Mouse (Mus musculus): ENCODE measurements at regions not wholly inside any gene's neighbourhood (a gene's known extent, or its start where the extent isn't known, plus 50 kb on each side); places are given as distances from the start of the nearest gene placed in this dataset.

DNA sequence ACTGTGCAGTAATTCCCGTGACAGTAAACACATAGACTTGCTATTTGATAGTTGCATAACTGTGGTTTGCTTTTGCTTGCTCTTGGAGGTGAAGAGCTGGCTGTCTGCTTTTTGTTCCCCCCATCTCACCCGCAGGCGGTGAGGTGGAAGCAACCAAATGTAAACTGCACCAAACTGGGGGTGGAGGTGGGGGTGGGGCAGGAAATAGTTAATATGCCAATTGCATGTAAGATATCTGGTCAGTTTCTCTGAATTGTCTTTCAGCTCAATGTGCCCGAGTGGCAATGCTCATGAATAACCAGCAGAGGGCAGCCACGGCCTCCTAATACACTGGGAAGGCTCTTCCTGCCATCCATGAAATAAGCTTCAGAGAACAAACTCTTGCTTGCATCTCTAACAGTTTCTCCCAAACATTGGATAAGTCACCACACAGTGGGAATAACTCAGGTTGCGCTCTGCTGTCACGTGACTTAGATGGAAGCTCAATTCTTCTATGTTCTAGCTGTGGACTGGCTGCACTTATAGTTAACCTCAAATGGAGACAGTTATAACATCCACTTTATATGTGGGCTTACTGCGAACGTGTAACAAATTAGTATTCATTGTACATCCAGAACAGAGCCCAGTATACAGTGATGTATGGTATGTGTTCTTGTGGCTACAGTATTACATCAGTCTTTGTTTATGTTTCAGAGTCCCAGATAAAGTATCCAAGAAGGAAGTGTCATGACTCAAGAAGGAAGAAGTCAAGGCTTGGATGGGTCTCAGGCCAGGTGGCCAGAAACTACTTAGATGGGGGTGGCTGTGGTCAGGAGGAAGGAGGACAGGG lies 62.0 kb upstream of the Egflam start:
- WGBS = 29% methylated on average over 9 of the region's 9 CpGs
- no peak overlapping the region for H3K27ac ChIP-seq (ENCODE audit: low read depth, low read length)
- peak; percentile 90 for ATAC-seq
- H3K4me2 ChIP-seq (ENCODE audit: low read length) = no peak overlapping the region
- no peak overlapping the region for H3K4me3 ChIP-seq (ENCODE audit: low read length)
- no peaks in the 10 kb centered on the region for H3K4me1 ChIP-seq (ENCODE audit: control insufficient read depth, insufficient read depth, low read depth, low read length)
- no peaks in the 10 kb centered on the region for H3K27me3 ChIP-seq (replicated peaks; ENCODE audit: control insufficient read depth, insufficient read depth, low read length)
- no peaks in the 10 kb centered on the region for H3K36me3 ChIP-seq (ENCODE audit: control insufficient read depth, insufficient read depth, low read length)
- H3K9me3 ChIP-seq (ENCODE audit: control insufficient read depth, low read length) = no peaks in the 10 kb centered on the region
- H3K9ac ChIP-seq (ENCODE audit: low read depth, low read length) = no peak overlapping the region

DNA sequence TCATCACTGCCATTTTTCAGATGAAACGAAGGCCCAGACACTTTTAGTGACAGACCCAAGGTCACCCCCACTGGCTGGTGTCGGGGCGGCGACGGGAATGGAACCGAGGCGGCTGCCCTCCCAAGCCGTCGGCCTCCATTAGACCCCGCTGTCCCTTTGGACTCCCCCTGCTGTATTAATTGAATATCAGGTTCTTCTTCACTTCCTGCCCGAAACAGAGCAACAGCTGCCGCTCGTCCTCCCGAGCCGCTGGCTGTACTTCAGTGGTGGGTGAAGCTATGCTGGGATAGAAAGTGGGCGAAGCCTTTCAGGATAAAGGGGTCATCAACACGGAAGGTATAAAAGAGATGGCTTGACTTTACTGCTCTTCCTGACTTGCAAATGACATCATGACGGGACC lies 64.4 kb upstream of the Egflam start:
- Histone ChIP-seq H3K4me2 (ENCODE audit: low read length) (no peak overlapping the region), H3K4me1 (ENCODE audit: control insufficient read depth, insufficient read depth, low read depth, low read length) (no peaks in the 10 kb centered on the region), H3K36me3 (ENCODE audit: control insufficient read depth, insufficient read depth, low read length) (no peaks in the 10 kb centered on the region), H3K27ac (ENCODE audit: low read depth, low read length) (no peak overlapping the region), H3K9me3 (ENCODE audit: control insufficient read depth, low read length) (no peaks in the 10 kb centered on the region), H3K4me3 (ENCODE audit: low read length) (no peak overlapping the region), H3K27me3 (replicated peaks; ENCODE audit: control insufficient read depth, insufficient read depth, low read length) (no peaks in the 10 kb centered on the region), H3K9ac (ENCODE audit: low read depth, low read length) (no peak overlapping the region)
- no peak for ATAC-seq
- 86% methylated on average over 18 of the region's 18 CpGs for WGBS

DNA sequence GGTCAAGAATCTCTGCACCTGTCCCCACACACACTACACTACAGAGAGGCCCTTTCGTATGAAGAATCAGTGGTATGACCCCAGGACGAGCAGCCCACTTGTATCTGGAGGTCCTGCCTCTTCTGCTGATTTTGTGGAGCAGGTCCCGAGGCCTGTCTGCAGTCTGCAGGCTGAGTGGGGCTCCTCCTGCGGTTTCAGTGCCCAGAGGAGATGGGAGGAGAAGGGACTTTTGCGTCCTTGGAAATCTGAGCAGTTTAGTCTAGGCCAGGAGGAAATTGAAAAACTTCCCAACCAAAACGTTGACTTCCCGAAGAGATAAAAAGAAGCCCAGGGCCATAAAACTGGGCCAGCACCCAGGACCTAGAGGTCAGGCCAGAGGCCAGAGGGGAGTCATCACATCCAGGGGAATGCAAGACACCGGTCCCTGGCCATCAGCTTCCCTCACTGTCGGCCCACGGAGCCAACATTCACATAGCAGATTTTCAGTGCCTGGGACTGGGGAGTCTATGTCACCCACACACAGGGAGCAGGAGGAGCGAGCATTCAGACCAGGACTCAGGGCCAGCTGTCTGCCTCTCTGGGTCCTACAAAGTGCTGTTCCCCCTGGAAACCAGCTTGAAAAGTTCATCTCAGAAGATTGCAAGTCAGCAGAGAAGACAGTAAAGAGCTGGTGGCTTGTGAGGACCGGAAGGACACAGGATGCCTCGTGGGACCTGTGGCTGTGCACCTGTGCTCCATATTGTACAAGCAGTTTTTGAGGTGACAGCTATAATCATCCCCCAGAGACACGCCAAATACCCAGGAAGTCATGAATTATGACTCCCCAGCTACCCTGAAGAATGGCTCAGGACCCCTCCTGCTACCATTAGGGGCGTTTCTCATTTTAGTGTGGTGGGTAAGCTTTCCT lies 65.5 kb upstream of the Egflam start:
- H3K4me3 ChIP-seq (ENCODE audit: low read length) = no peak overlapping the region
- H3K36me3 ChIP-seq (ENCODE audit: control insufficient read depth, insufficient read depth, low read length) = no peaks in the 10 kb centered on the region
- H3K9me3 ChIP-seq (ENCODE audit: control insufficient read depth, low read length) = no peaks in the 10 kb centered on the region
- no peaks in the 10 kb centered on the region for H3K27me3 ChIP-seq (replicated peaks; ENCODE audit: control insufficient read depth, insufficient read depth, low read length)
- ATAC-seq = no peak
- H3K4me1 ChIP-seq (ENCODE audit: control insufficient read depth, insufficient read depth, low read depth, low read length) = no peaks in the 10 kb centered on the region
- 81% methylated on average over 15 of the region's 15 CpGs for WGBS
- no peak overlapping the region for H3K9ac ChIP-seq (ENCODE audit: low read depth, low read length)
- H3K4me2 ChIP-seq (ENCODE audit: low read length) = no peak overlapping the region
- no peak overlapping the region for H3K27ac ChIP-seq (ENCODE audit: low read depth, low read length)

DNA sequence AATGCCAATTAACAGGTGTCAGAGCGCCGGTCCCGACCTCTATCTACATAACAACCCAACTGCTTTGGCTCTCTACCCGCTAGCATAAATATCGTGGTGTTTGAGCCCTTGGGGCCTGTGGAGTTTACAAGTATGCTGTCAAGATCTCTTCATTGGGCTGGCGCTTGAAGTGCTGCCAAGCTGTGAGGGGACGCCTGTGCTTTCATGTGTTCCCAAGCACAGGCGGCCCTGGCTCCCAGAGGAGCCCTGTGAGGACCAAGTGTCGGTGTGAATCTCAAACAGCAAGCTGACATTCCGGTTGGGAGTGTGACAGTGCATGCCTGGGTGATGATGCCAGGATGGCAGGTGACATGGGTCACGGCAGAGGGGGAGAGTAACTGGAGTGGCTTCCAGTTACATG lies 82.0 kb upstream of the Egflam start:
- no peaks in the 10 kb centered on the region for H3K9me3 ChIP-seq (ENCODE audit: control insufficient read depth, low read length)
- 9% methylated on average over 11 of the region's 11 CpGs for WGBS
- H3K27me3 ChIP-seq (replicated peaks; ENCODE audit: control insufficient read depth, insufficient read depth, low read length) = no peaks in the 10 kb centered on the region
- no peak overlapping the region for H3K4me3 ChIP-seq (ENCODE audit: low read length)
- no peak overlapping the region for H3K9ac ChIP-seq (ENCODE audit: low read depth, low read length)
- no peak overlapping the region for H3K4me2 ChIP-seq (ENCODE audit: low read length)
- ATAC-seq = peak; percentile 90
- no peak overlapping the region for H3K27ac ChIP-seq (ENCODE audit: low read depth, low read length)
- no peaks in the 10 kb centered on the region for H3K36me3 ChIP-seq (ENCODE audit: control insufficient read depth, insufficient read depth, low read length)
- no peaks in the 10 kb centered on the region; the same call in 1 of the 2 replicates for H3K4me1 ChIP-seq (ENCODE audit: control insufficient read depth, insufficient read depth, low read depth, low read length)

DNA sequence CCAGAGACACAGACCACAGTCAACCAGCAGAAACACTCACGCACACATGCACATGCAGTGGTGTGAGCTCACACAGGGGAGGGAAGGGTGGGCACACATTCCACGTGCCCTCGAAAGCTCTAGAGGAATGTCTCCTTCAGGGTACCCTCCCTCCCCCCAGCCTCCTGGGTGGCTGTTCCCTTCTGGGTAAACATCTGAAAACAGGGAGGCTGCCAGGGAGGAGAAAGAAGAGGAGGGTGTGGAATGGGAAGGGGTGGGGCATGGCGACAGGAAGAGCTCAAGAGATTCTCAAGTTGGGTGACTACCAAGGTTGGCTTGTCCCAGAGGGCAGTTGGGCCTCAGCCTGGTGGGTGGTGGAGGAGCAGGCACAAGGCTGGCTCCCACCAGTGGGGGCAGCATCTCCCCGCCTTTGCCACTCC lies 82.6 kb upstream of the Egflam start:
- Histone ChIP-seq H3K4me3 (ENCODE audit: low read length) (no peak overlapping the region), H3K9me3 (ENCODE audit: control insufficient read depth, low read length) (no peaks in the 10 kb centered on the region), H3K27me3 (replicated peaks; ENCODE audit: control insufficient read depth, insufficient read depth, low read length) (no peaks in the 10 kb centered on the region), H3K36me3 (ENCODE audit: control insufficient read depth, insufficient read depth, low read length) (no peaks in the 10 kb centered on the region), H3K4me1 (ENCODE audit: control insufficient read depth, insufficient read depth, low read depth, low read length) (no peaks in the 10 kb centered on the region; the same call in 1 of the 2 replicates), H3K9ac (ENCODE audit: low read depth, low read length) (no peak overlapping the region), H3K4me2 (ENCODE audit: low read length) (no peak overlapping the region), H3K27ac (ENCODE audit: low read depth, low read length) (no peak overlapping the region)
- ATAC-seq = peak; percentile 64; the same call in 1 of the 2 replicates
- WGBS = 42% methylated on average over 5 of the region's 5 CpGs

DNA sequence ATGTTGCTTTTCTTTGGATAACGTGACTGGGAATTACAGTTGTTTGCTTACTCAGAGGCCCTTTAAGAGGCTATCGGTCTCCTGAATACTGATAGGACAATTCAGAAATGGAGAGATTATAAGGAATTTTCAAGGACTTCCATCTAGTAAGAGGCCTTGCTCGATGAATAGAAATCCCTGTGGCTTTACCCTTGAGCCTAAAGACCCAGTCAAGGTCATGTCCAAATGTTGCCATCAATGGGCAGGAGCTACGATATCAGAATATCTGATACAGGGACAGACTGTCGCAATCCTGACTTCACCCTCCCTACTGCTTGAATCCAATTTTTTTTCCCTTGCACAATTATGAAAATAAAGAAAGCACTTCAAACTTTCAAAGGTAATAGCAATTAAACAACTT lies 85.5 kb upstream of the Egflam start:
- Histone ChIP-seq H3K27ac (ENCODE audit: low read depth, low read length) (no peak overlapping the region), H3K36me3 (ENCODE audit: control insufficient read depth, insufficient read depth, low read length) (no peaks in the 10 kb centered on the region), H3K4me3 (ENCODE audit: low read length) (no peak overlapping the region), H3K27me3 (replicated peaks; ENCODE audit: control insufficient read depth, insufficient read depth, low read length) (no peaks in the 10 kb centered on the region), H3K4me1 (ENCODE audit: control insufficient read depth, insufficient read depth, low read depth, low read length) (no peaks in the 10 kb centered on the region; the same call in 1 of the 2 replicates), H3K9me3 (ENCODE audit: control insufficient read depth, low read length) (no peaks in the 10 kb centered on the region), H3K4me2 (ENCODE audit: low read length) (no peak overlapping the region), H3K9ac (ENCODE audit: low read depth, low read length) (no peak overlapping the region)
- WGBS = 79% methylated on average over 5 of the region's 5 CpGs
- no peak for ATAC-seq

DNA sequence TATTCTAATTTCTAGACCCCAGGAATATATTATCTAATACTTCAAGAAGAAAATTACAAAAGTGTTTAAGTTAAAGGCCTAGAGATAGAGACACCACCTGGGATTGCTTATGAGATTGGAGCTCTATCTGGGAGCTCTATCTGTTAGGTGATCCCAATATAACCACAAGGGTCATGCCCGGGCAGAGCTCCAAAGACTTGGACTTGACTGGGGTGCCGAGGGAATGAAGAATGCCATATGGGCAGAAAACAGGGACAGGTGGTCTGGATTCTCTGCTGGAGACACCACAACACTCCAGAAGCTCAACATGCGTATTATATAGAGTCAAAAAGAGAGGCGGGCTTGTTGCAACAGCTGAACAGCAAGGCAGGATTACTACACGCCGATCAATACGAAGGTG lies 92.9 kb upstream of the Egflam start:
- H3K4me2 ChIP-seq (ENCODE audit: low read length) = no peak overlapping the region
- ATAC-seq = no peak
- 89% methylated on average over 7 of the region's 7 CpGs for WGBS
- no peaks in the 10 kb centered on the region for H3K4me1 ChIP-seq (ENCODE audit: control insufficient read depth, insufficient read depth, low read depth, low read length)
- H3K27ac ChIP-seq (ENCODE audit: low read depth, low read length) = no peak overlapping the region
- H3K27me3 ChIP-seq (replicated peaks; ENCODE audit: control insufficient read depth, insufficient read depth, low read length) = no peaks in the 10 kb centered on the region
- no peaks in the 10 kb centered on the region for H3K36me3 ChIP-seq (ENCODE audit: control insufficient read depth, insufficient read depth, low read length)
- no peak overlapping the region for H3K9ac ChIP-seq (ENCODE audit: low read depth, low read length)
- no peak overlapping the region for H3K4me3 ChIP-seq (ENCODE audit: low read length)
- H3K9me3 ChIP-seq (ENCODE audit: control insufficient read depth, low read length) = no peaks in the 10 kb centered on the region

DNA sequence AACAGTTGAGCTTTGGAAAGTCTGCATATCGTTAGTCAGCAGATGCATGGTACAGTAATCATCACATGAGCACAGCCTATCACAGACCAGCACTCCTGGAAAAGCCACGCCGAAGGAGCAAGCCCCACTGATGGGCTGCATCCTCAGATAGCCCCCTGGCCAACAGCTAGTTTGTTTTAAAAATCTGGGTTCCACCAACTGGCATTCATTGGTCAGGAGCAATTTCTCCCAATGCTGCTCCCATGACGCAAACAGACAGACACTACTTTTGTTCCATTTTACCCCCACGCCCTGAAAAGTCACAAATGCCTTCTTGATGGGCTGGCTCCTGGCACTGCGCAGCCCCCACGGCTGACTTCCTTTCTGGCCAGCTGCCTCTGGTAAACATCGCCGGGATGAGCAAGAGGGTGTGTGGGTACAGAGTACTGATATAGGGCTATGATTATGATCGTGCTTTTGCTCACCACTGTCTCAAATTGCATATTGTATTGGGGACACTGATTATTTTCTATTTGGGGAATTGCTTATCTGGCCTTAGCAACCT lies 95.0 kb upstream of the Egflam start:
- Histone ChIP-seq H3K27ac (ENCODE audit: low read depth, low read length) (no peak overlapping the region), H3K36me3 (ENCODE audit: control insufficient read depth, insufficient read depth, low read length) (no peaks in the 10 kb centered on the region), H3K4me3 (ENCODE audit: low read length) (no peak overlapping the region), H3K27me3 (replicated peaks; ENCODE audit: control insufficient read depth, insufficient read depth, low read length) (no peaks in the 10 kb centered on the region), H3K4me1 (ENCODE audit: control insufficient read depth, insufficient read depth, low read depth, low read length) (no peaks in the 10 kb centered on the region), H3K9me3 (ENCODE audit: control insufficient read depth, low read length) (no peaks in the 10 kb centered on the region), H3K4me2 (ENCODE audit: low read length) (no peak overlapping the region), H3K9ac (ENCODE audit: low read depth, low read length) (no peak overlapping the region)
- 89% methylated on average over 10 of the region's 10 CpGs for WGBS
- ATAC-seq = no peak

DNA sequence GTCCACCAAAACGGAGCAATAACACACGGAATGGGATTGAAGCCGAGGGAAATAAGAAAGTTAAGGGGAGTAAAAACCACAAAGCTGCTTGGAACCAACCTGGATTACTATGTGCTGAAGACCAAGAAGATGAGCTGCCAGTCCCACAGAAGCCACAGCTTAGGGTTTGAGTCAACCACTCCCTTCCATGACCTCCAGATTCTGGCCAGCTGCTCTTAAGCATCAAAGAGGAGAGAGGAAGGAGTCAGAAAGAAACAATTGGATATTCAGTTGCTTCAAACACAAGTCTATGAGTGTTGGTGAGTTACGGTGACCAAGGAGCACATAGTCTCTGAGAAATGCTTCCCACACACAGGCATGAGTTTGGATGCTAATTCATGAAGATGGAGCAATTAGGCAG lies 99.7 kb upstream of the Egflam start:
- H3K4me1 ChIP-seq (ENCODE audit: control insufficient read depth, insufficient read depth, low read depth, low read length) = no peaks in the 10 kb centered on the region
- H3K4me3 ChIP-seq (ENCODE audit: low read length) = no peak overlapping the region
- no peak overlapping the region for H3K9ac ChIP-seq (ENCODE audit: low read depth, low read length)
- no peaks in the 10 kb centered on the region for H3K9me3 ChIP-seq (ENCODE audit: control insufficient read depth, low read length)
- ATAC-seq = no peak
- WGBS = 95% methylated on average over 4 of the region's 4 CpGs
- H3K27ac ChIP-seq (ENCODE audit: low read depth, low read length) = no peak overlapping the region
- H3K36me3 ChIP-seq (ENCODE audit: control insufficient read depth, insufficient read depth, low read length) = no peaks in the 10 kb centered on the region
- H3K4me2 ChIP-seq (ENCODE audit: low read length) = no peak overlapping the region
- no peaks in the 10 kb centered on the region for H3K27me3 ChIP-seq (replicated peaks; ENCODE audit: control insufficient read depth, insufficient read depth, low read length)

Measured in hindbrain, embryonic 16.5 days (tissue).